Mouse (Mus musculus): Measurements from ENCODE around the gene Prr29.
A peak's percentile ranks its signal among the peaks of the same experiment; 100 is the strongest.

Gene Prr29

GRCm38 (mm10) chr11:106398481-106398880 is 33.2 kb downstream of the Prr29 start:
- DNase-seq (ENCODE audit: low read depth, low spot score), result no peak

GRCm38 (mm10) chr11:106410011-106410410 is 44.7 kb downstream of the Prr29 start:
- DNase-seq (ENCODE audit: low read depth, low spot score), result peak; percentile 12

DNA sequence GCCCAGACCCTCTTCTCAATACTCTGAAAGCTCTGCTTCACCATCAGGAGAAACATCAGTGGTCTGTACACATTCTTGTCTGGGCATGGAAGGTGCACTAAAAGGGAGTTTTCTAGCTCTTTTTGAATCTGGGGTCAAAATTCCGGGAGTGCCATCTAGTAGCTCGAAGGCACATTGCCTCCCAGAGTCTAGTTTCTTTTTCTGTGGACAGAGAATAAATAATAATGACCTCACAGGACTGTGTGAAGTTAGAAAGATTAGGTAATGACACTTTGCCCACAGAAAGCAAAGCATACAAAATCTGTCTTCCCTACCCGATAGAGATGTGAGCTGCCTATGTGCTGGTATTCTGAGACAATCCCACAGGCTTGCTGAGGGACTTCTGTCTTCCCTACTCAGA is 45.2 kb downstream of the Prr29 start:
- no peak for DNase-seq (ENCODE audit: low read depth, low spot score)

DNA sequence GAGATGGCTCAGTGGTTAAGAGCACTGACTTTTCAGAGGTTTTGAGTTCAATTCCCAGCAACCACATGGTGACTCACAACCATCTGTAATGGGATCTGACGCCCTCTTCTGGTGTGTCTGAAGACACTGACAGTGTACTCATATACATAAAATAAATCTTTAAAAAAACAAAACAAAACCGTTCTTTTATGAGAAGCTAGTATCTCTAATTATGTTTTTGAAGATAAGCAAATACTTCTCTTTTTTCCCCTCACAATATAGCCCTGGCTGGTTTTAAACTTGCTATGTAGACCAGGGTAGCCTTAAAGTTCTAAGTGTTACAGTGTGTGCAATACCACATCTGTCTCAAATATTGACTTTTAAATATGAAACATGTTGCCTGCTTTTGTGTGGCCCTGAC is 45.9 kb downstream of the Prr29 start:
- DNase-seq (ENCODE audit: low read depth, low spot score), result no peak

DNA sequence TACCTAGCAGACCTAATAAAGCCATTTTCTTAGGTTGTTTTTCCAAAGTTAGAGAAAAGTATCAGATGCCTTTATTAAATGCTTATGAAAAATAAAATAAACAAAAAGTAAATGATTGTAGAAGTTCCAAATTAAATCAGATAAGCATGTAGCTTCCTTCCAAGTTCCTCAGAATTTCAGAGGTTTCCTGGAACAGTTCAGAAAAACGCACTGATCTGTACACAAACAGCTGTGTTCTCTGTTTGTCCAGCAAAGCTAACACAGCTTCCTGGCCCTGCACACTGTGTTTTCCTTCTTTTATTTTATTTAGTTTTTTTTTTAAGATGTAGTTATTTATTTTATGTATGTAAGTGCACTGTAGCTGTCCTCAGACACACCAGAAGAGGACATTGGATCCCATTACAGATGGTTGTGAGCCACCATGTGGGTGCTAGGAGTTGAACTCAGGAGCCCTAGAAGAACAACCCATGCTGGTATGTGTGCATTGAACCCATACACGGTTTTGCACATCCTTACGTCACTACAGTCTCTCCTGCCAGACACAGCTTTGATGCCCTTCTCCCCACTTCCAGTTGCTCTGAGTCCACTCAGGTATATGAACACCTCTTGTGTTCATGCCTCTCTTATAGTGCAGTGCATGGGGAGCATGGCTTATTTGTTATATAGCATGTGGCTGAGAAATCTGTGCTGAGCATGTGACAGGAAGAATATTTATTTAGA is 47.5 kb downstream of the Prr29 start:
- DNase-seq (ENCODE audit: low read depth, low spot score), result no peak

- DNase-seq (ENCODE audit: low read depth, low spot score), result no peak
Measured at GRCm38 (mm10) chr11:106416331-106416730, 51.1 kb downstream of the Prr29 start.

DNA sequence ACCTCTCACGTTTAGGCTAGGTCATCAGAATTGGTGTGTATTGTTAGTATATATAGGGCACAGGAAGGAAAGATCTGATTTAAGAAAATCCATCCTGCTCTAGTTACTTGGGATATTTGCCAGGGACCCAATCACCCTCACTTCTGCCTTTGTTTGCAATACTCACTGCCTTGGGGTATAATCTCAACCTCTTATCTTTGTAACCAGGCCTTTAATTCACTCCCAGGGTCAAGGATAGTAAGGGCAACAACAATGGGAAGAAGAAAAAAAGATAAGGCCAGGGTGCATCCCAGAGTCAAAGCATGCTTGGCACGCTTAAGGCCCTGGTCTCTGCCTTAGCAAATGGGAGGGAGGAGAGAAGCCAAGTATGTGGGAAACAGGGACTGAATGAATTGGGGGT is 52.6 kb downstream of the Prr29 start:
- no peak for DNase-seq (ENCODE audit: low read depth, low spot score)

- DNase-seq (ENCODE audit: low read depth, low spot score), result peak; percentile 95
Measured at GRCm38 (mm10) chr11:106418622-106419196, 53.4 kb downstream of the Prr29 start.

- DNase-seq (ENCODE audit: low read depth, low spot score), result peak; percentile 10
Measured at GRCm38 (mm10) chr11:106419262-106420102, 54.2 kb downstream of the Prr29 start.

DNA sequence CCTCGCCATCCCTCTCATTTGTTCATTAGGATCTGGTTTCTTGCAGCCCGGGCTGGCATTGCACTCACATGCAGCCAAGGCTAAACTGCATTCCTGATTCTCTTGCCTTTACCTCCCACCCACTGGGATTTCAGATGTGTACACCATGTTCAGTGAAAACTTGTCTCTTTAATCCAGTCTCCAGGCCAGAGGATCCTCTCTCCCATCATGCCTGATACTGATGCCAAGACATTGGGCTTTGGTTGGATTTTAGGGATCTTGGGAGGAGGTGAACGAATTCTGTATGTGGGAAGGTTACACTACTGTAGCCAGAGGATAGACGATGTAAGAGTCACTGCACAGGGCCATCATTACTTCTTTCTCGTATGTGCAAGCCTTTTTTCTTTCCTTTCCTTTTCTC is 59.9 kb downstream of the Prr29 start:
- no peak for DNase-seq (ENCODE audit: low read depth, low spot score)

DNA sequence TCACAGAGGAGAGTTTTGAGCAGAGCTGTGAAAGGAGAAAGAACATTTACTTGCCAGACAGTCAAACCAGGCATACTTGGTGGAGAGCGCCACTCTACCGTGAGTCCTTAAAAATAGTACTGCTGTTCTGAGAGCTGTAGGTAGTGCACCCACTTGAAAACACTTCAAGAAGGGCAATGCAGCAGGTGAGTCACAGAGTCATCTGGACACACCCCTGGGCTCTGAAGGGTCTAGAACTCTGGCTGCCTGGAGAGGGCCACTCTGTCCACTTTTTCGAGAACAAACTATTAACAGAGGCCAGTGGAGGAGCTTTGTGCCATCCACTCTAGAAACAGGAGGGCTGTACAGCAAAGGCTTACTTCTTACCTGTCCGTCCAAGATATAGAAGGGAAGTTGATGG is 61.2 kb downstream of the Prr29 start:
- DNase-seq (ENCODE audit: low read depth, low spot score), result peak; percentile 12
